Mouse (Mus musculus): Measurements from ENCODE around the gene Pip5k1b. TPM values are rescaled to one million over a fixed set of nuclear protein-coding genes. Genes with fewer than 3 reads are reported as not detected.

Pip5k1b gene
- polyA plus RNA-seq, 1 experiment from 2014 or later, result 9.1 TPM

- H3K9ac ChIP-seq, result no peak overlapping the region
- no peaks in the 10 kb centered on the region for H3K36me3 ChIP-seq
- H3K4me3 ChIP-seq, result no peak overlapping the region
- WGBS (ENCODE audit: insufficient replicate concordance), result 92% methylated on average over 3 of the region's 3 CpGs
- no peaks in the 10 kb centered on the region for H3K27me3 ChIP-seq (replicated peaks)
- no peaks in the 10 kb centered on the region for H3K9me3 ChIP-seq (replicated peaks)
- H3K4me2 ChIP-seq, result no peak overlapping the region
- no peaks in the 10 kb centered on the region for H3K4me1 ChIP-seq
- no peak for ATAC-seq
- no peak overlapping the region for H3K27ac ChIP-seq
Measured at GRCm38 (mm10) chr19:24428011-24428410, 127.7 kb downstream of the Pip5k1b start.

- Histone ChIP-seq H3K4me2 (no peak overlapping the region), H3K27ac (no peak overlapping the region)
- no peak for ATAC-seq
Measured at GRCm38 (mm10) chr19:24427258-24427657, 128.4 kb downstream of the Pip5k1b start.

GRCm38 (mm10) chr19:24426759-24427181 is 128.9 kb downstream of the Pip5k1b start:
- no peak for ATAC-seq
- H3K9ac ChIP-seq, result no peak overlapping the region
- 84% methylated on average over 7 of the region's 7 CpGs for WGBS (ENCODE audit: insufficient replicate concordance)
- H3K27ac ChIP-seq, result no peak overlapping the region
- no peaks in the 10 kb centered on the region for H3K27me3 ChIP-seq (replicated peaks)
- no peak overlapping the region for H3K4me2 ChIP-seq
- no peaks in the 10 kb centered on the region for H3K4me1 ChIP-seq
- no peaks in the 10 kb centered on the region for H3K36me3 ChIP-seq
- H3K4me3 ChIP-seq, result no peak overlapping the region
- no peaks in the 10 kb centered on the region for H3K9me3 ChIP-seq (replicated peaks)

More at GRCm38 (mm10) chr19:24427258-24427657, 128.4 kb downstream of the Pip5k1b start:
- Histone ChIP-seq H3K9ac (no peak overlapping the region), H3K27me3 (replicated peaks) (no peaks in the 10 kb centered on the region), H3K9me3 (replicated peaks) (no peaks in the 10 kb centered on the region), H3K4me3 (no peak overlapping the region), H3K4me1 (no peaks in the 10 kb centered on the region), H3K36me3 (no peaks in the 10 kb centered on the region)
- WGBS (ENCODE audit: insufficient replicate concordance), result 67% methylated on average over 4 of the region's 4 CpGs

GRCm38 (mm10) chr19:24418030-24418429 is 137.6 kb downstream of the Pip5k1b start:
- Histone ChIP-seq H3K4me2 (no peak overlapping the region), H3K27me3 (replicated peaks) (no peaks in the 10 kb centered on the region), H3K4me3 (no peak overlapping the region), H3K36me3 (no peaks in the 10 kb centered on the region), H3K9ac (no peak overlapping the region), H3K9me3 (replicated peaks) (no peaks in the 10 kb centered on the region), H3K27ac (no peak overlapping the region), H3K4me1 (no peaks in the 10 kb centered on the region)
- WGBS (ENCODE audit: insufficient replicate concordance), result 60% methylated on average over 3 of the region's 3 CpGs
- no peak for ATAC-seq

- no peak overlapping the region for H3K4me2 ChIP-seq
- H3K27me3 ChIP-seq (replicated peaks), result no peaks in the 10 kb centered on the region
- H3K4me1 ChIP-seq, result no peaks in the 10 kb centered on the region
- no peak overlapping the region for H3K4me3 ChIP-seq
- no peak overlapping the region for H3K27ac ChIP-seq
- H3K9ac ChIP-seq, result no peak overlapping the region
- no peaks in the 10 kb centered on the region for H3K36me3 ChIP-seq
- ATAC-seq, result no peak
- 76% methylated on average over 3 of the region's 3 CpGs for WGBS (ENCODE audit: insufficient replicate concordance)
- H3K9me3 ChIP-seq (replicated peaks), result no peaks in the 10 kb centered on the region
Measured at GRCm38 (mm10) chr19:24417659-24418004, 138.0 kb downstream of the Pip5k1b start.

GRCm38 (mm10) chr19:24416975-24417658 is 138.6 kb downstream of the Pip5k1b start:
- 74% methylated on average over 9 of the region's 9 CpGs for WGBS (ENCODE audit: insufficient replicate concordance)

GRCm38 (mm10) chr19:24415778-24416621 is 139.7 kb downstream of the Pip5k1b start:
- no peak overlapping the region for H3K27ac ChIP-seq

More at GRCm38 (mm10) chr19:24416975-24417658, 138.6 kb downstream of the Pip5k1b start:
- H3K4me1 ChIP-seq, result no peaks in the 10 kb centered on the region
- no peak overlapping the region for H3K9ac ChIP-seq
- H3K9me3 ChIP-seq (replicated peaks), result no peaks in the 10 kb centered on the region
- no peaks in the 10 kb centered on the region for H3K27me3 ChIP-seq (replicated peaks)
- no peak overlapping the region for H3K4me3 ChIP-seq
- H3K36me3 ChIP-seq, result no peaks in the 10 kb centered on the region
- no peak for ATAC-seq
- no peak overlapping the region for H3K4me2 ChIP-seq
- no peak overlapping the region for H3K27ac ChIP-seq

GRCm38 (mm10) chr19:24408863-24409564 is 146.7 kb downstream of the Pip5k1b start:
- Histone ChIP-seq H3K9ac (no peak overlapping the region), H3K4me3 (no peak overlapping the region), H3K36me3 (no peaks in the 10 kb centered on the region), H3K4me2 (no peak overlapping the region), H3K27me3 (replicated peaks) (no peaks in the 10 kb centered on the region), H3K9me3 (replicated peaks) (no peaks in the 10 kb centered on the region), H3K4me1 (no peaks in the 10 kb centered on the region), H3K27ac (no peak overlapping the region)
- WGBS (ENCODE audit: insufficient replicate concordance), result 77% methylated on average over 11 of the region's 11 CpGs
- no peak for ATAC-seq

More at GRCm38 (mm10) chr19:24415778-24416621, 139.7 kb downstream of the Pip5k1b start:
- Histone ChIP-seq H3K36me3 (no peaks in the 10 kb centered on the region), H3K9ac (no peak overlapping the region), H3K9me3 (replicated peaks) (no peaks in the 10 kb centered on the region), H3K4me1 (no peaks in the 10 kb centered on the region), H3K27me3 (replicated peaks) (no peaks in the 10 kb centered on the region), H3K4me2 (no peak overlapping the region), H3K4me3 (no peak overlapping the region)
- ATAC-seq, result no peak
- 72% methylated on average over 8 of the region's 8 CpGs for WGBS (ENCODE audit: insufficient replicate concordance)

GRCm38 (mm10) chr19:24404716-24405115 is 151.0 kb downstream of the Pip5k1b start:
- Histone ChIP-seq H3K4me1 (no peaks in the 10 kb centered on the region), H3K4me2 (no peak overlapping the region), H3K27ac (no peak overlapping the region), H3K9me3 (replicated peaks) (no peaks in the 10 kb centered on the region), H3K4me3 (no peak overlapping the region), H3K36me3 (no peaks in the 10 kb centered on the region), H3K9ac (no peak overlapping the region), H3K27me3 (replicated peaks) (no peaks in the 10 kb centered on the region)
- no peak for ATAC-seq
- WGBS (ENCODE audit: insufficient replicate concordance), result 81% methylated on average over 3 of the region's 3 CpGs

- Histone ChIP-seq H3K4me3 (no peak overlapping the region), H3K9ac (no peak overlapping the region), H3K4me1 (no peaks in the 10 kb centered on the region), H3K27me3 (replicated peaks) (no peaks in the 10 kb centered on the region), H3K9me3 (replicated peaks) (no peaks in the 10 kb centered on the region), H3K4me2 (no peak overlapping the region), H3K36me3 (no peaks in the 10 kb centered on the region), H3K27ac (no peak overlapping the region)
- WGBS (ENCODE audit: insufficient replicate concordance), result 83% methylated on average over 6 of the region's 6 CpGs
- no peak for ATAC-seq
Measured at GRCm38 (mm10) chr19:24403245-24403644, 152.4 kb downstream of the Pip5k1b start.

- Histone ChIP-seq H3K36me3 (peaks cover 3% of the 10 kb centered on the region; the same call in 1 of the 2 replicates), H3K4me2 (no peak overlapping the region), H3K4me1 (no peaks in the 10 kb centered on the region), H3K9me3 (replicated peaks) (no peaks in the 10 kb centered on the region), H3K27me3 (replicated peaks) (no peaks in the 10 kb centered on the region), H3K27ac (no peak overlapping the region), H3K9ac (no peak overlapping the region), H3K4me3 (no peak overlapping the region)
- WGBS (ENCODE audit: insufficient replicate concordance), result 62% methylated on average over 2 of the region's 2 CpGs
- ATAC-seq, result no peak
Measured at GRCm38 (mm10) chr19:24393920-24394319, 161.8 kb downstream of the Pip5k1b start.
